Mouse (Mus musculus): ENCODE measurements at regions not wholly inside any gene's neighbourhood (a gene's known extent, or its start where the extent isn't known, plus 50 kb on each side); places are given as distances from the start of the nearest gene placed in this dataset.

DNA sequence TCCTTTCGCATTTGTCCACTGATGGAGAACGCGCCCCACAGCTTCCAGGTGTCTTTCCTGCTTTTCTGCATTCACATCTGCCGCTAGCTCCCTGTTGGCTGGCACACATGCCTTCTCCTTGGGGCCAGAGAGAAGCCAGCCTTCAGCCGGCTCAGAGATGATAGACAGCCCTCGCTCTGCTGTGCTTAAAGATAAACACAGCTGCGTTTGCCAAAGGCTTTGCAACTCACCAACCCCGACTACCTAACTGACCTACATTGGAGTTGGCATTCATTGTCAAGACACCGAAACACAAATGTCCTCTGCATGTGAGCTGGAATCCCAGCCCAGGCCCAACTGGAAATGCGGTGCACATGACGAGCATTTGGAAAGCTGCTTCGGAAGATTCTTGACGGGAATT, 87.2 kb upstream of the Gm10234 start:
- Histone ChIP-seq H3K27me3 (replicated peaks; ENCODE audit: low read depth, poor library complexity, severe bottlenecking) (no peaks in the 10 kb centered on the region), H3K27ac (replicated peaks) (no peak overlapping the region), H3K4me1 (no peaks in the 10 kb centered on the region), H3K9me3 (no peaks in the 10 kb centered on the region), H3K36me3 (replicated peaks) (no peaks in the 10 kb centered on the region), H3K4me3 (no peak overlapping the region)
- WGBS = 80% methylated on average over 13 of the region's 13 CpGs
- DNase-seq (ENCODE audit: low spot score) = no peak

DNA sequence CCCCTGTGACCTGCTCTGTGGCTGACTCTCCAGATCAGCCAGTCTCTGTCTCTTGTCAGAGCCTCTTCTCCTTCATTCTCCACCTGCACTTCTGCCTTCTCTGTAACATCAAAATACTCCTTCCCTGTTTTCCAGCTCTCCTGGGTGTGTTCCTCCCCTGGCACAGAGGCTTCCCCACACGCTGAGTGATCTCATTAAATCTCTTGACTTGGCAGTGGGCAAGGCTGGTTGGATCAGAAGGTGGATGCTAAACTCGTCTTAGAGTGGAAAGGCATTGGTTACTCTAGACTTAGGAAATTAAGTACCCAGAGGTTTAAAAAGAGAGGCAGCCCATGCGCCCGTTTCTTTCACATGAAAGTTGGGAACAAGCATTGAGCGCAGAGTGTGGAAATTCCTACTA, 78.3 kb upstream of the Gm10234 start:
- WGBS = 82% methylated on average over 5 of the region's 5 CpGs
- H3K36me3 ChIP-seq (replicated peaks) = no peaks in the 10 kb centered on the region

DNA sequence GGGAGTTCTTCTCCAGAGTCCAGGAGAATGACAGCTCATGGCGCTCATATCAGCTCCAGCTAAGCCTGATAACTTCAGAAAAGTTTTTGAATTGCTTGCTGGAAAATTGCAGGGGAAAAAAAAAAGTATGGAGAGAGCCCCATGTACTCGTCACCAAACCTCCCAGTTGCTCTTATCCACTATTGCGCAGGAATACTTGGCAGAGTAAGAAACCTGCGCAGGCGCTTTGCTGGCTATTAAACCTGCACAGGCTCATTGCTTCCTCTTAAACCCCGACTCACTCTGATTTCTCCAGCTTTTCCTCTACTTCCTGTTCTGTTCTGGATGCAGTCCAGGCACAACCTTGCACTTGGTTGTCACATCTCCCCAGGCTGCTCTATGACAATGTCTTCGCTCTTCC, 77.0 kb upstream of the Gm10234 start:
- Histone ChIP-seq H3K27ac (replicated peaks) (no peak overlapping the region), H3K4me3 (no peak overlapping the region), H3K9me3 (no peaks in the 10 kb centered on the region), H3K4me1 (no peaks in the 10 kb centered on the region), H3K36me3 (replicated peaks) (no peaks in the 10 kb centered on the region), H3K27me3 (replicated peaks; ENCODE audit: low read depth, poor library complexity, severe bottlenecking) (no peaks in the 10 kb centered on the region)
- WGBS = 91% methylated on average over 7 of the region's 7 CpGs
- no peak for DNase-seq (ENCODE audit: low spot score)

More for the DNA sequence above, 78.3 kb upstream of the Gm10234 start:
- Histone ChIP-seq H3K4me3 (no peak overlapping the region), H3K4me1 (no peaks in the 10 kb centered on the region), H3K9me3 (no peaks in the 10 kb centered on the region), H3K27me3 (replicated peaks; ENCODE audit: low read depth, poor library complexity, severe bottlenecking) (no peaks in the 10 kb centered on the region), H3K27ac (replicated peaks) (no peak overlapping the region)
- no peak for DNase-seq (ENCODE audit: low spot score)

DNA sequence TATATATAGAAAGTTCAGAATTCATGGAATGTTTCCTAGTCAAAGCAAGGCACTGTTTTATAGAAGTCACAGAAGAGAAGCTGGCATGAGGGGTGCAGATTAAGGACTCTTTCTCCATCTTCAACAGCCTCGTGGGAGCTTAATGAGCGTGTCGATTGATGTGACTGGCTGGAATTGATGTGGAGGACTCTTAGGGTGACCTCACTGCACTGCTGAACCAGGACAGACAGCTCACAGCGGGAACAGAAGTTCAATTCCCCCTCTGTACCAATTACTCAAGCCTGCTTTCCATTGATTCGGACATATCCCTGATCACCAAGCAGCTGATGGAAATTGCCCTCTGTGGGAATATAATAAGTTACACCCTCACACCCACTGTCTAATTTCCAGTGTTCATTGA, 65.6 kb upstream of the Gm10234 start:
- 45% methylated on average over 5 of the region's 5 CpGs for WGBS
- H3K9me3 ChIP-seq = no peaks in the 10 kb centered on the region
- no peaks in the 10 kb centered on the region for H3K4me1 ChIP-seq
- no peaks in the 10 kb centered on the region for H3K36me3 ChIP-seq (replicated peaks)
- no peak overlapping the region for H3K4me3 ChIP-seq
- H3K27me3 ChIP-seq (replicated peaks; ENCODE audit: low read depth, poor library complexity, severe bottlenecking) = no peaks in the 10 kb centered on the region
- no peak overlapping the region for H3K27ac ChIP-seq (replicated peaks)
- DNase-seq (ENCODE audit: low spot score) = no peak

DNA sequence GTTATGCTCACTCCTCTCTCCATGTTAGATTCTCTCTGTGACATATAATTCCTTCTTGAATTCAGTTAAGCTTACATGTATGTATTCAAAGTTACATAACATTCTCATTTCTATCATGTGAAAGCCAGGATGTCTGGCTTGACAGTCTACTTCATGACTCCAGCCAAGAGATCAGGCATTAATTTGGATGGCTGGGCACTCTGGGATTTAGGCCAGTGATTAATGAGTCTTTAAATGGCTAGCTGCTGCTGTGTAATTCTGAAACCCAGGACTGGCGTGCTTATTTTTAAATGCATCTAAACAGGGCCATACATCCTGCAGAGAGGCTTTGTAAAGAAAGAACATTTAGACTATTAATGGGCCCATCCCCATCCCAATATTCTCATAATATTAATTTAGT, 60.9 kb upstream of the Gm10234 start:
- no peaks in the 10 kb centered on the region for H3K27me3 ChIP-seq (replicated peaks; ENCODE audit: low read depth, poor library complexity, severe bottlenecking)
- H3K4me3 ChIP-seq = no peak overlapping the region
- H3K36me3 ChIP-seq (replicated peaks) = no peaks in the 10 kb centered on the region
- no peaks in the 10 kb centered on the region for H3K4me1 ChIP-seq
- 61% methylated on average over 1 of the region's 1 CpGs for WGBS
- no peak for DNase-seq (ENCODE audit: low spot score)
- H3K27ac ChIP-seq (replicated peaks) = no peak overlapping the region
- no peaks in the 10 kb centered on the region for H3K9me3 ChIP-seq

DNA sequence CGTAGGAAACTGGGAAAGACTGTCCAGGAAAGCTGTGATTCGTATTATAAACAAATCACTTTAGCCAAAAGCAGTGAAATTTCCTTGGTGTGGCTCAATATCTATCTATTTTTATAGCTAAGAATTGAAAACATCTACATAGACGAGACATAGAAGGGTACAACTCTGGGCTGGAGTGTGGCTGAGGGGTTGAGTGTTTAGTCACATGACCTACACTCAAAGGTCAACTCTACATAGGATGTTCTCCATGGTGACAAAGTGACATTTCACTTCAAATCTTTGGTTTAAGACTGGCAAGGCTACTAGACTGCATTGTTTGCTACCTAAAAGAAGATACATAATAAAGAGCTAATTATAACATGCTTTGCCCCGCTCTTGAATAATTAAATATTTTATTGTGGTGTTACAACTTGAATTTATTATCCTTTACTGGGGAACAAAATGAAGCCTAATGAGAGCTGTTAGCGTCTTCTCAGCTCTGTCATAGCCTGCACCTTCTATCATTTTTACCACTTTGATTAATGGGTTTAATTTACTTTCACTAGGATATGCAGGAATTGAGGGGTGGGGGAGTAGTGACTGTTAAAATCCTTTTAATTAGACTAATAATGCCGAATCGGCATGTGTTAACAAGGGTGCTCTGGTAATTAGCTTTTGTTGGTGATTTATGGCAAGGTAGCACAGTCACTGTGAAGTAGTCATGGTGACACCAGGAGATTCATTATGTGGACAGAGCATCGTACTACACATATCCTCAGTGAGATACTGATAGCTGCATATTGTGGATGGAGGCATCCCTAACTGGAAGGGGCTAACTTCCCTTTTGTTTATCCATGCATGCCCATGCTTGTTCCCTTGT, 57.7 kb upstream of the Gm10234 start:
- H3K4me1 ChIP-seq = no peaks in the 10 kb centered on the region
- DNase-seq (ENCODE audit: low spot score) = no peak
- H3K4me3 ChIP-seq = no peak overlapping the region
- WGBS = 83% methylated on average over 8 of the region's 8 CpGs
- H3K27me3 ChIP-seq (replicated peaks; ENCODE audit: low read depth, poor library complexity, severe bottlenecking) = no peaks in the 10 kb centered on the region
- H3K36me3 ChIP-seq (replicated peaks) = no peaks in the 10 kb centered on the region
- H3K9me3 ChIP-seq = no peaks in the 10 kb centered on the region
- H3K27ac ChIP-seq (replicated peaks) = no peak overlapping the region

DNA sequence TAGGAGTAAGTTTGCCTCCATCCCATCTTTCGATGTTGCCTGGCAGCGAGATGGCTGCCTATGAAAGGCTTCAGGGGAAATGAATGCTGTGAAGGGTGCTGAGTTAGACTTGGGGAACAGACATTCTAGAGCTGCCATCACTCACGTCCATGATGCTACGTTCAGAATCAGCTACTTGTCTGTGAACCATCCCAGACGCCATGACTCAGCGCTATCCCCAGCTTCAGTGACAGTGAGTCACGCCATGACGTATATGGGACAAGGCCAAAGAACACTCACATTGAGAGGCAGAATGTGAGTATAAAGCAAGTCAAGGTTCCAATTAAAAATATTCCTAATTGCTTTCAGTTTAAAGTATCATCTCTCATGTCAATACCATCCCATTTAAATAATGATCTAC, 52.4 kb upstream of the Gm10234 start:
- Histone ChIP-seq H3K27me3 (replicated peaks; ENCODE audit: low read depth, poor library complexity, severe bottlenecking) (no peaks in the 10 kb centered on the region), H3K4me3 (no peak overlapping the region), H3K36me3 (replicated peaks) (no peaks in the 10 kb centered on the region), H3K27ac (replicated peaks) (no peak overlapping the region), H3K4me1 (no peaks in the 10 kb centered on the region), H3K9me3 (no peaks in the 10 kb centered on the region)
- no peak for DNase-seq (ENCODE audit: low spot score)
- 93% methylated on average over 8 of the region's 8 CpGs for WGBS
